Mouse (Mus musculus): Measurements from ENCODE around the gene Gm43518. TPM values are rescaled to one million over a fixed set of nuclear protein-coding genes. Genes with fewer than 3 reads are reported as not detected.

Gene Gm43518
- polyA plus RNA-seq, 1 experiment from 2014 or later: 0.56 TPM

DNA sequence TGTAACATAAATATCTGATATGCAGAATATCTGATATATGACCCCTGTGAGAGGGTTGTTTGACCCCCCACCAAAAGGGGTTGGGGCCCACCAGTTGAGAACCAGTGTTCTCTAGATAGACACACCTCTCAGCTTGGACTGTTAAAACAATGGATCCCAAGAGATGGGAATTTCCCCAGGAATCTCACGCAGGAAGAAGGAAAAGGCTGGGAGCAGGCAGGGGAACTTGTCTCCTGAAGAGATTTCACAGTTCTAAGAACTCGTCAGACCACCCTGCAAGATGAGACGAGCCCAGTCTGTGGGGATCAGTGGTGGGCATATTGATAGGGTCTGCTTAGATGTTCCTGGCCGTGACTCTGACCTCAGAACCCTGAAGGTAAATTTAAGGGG lies 52.8 kb downstream of the Gm43518 start:
- peak overlapping the region; percentile 40; the same call in 1 of the 2 replicates for H3K27ac ChIP-seq (replicated peaks)
- DNase-seq (ENCODE audit: low spot score) (no peak), ATAC-seq (ENCODE audit: low FRiP score, low TSS enrichment) (no peak)
- no peaks in the 10 kb centered on the region for H3K9me3 ChIP-seq (ENCODE audit: control insufficient read depth, low read length)
- H3K27me3 ChIP-seq (ENCODE audit: control insufficient read depth, insufficient read depth, low read length): no peaks in the 10 kb centered on the region
- 0 out of 2 replicates have a peak, but pooled peaks cover 3% of the 10 kb centered on the region for H3K4me1 ChIP-seq (replicated peaks; ENCODE audit: control insufficient read depth, insufficient read depth)
- H3K9ac ChIP-seq (ENCODE audit: low read length): no peak overlapping the region
- H3K4me2 ChIP-seq (replicated peaks; ENCODE audit: low read depth): no peak overlapping the region
- no peak overlapping the region for H3K4me3 ChIP-seq (ENCODE audit: low read depth, low read length)
- no peaks in the 10 kb centered on the region for H3K36me3 ChIP-seq (ENCODE audit: control insufficient read depth, insufficient read depth, low read length)
- TF ChIP-seq EP300 (optimal IDR thresholded peaks at IDR 0.05): no peak
- no peak for TF ChIP-seq CTCF (IDR thresholded peaks at IDR 0.05; ENCODE audit: low read depth)
- WGBS: 44% methylated on average over 4 of the region's 4 CpGs

DNA sequence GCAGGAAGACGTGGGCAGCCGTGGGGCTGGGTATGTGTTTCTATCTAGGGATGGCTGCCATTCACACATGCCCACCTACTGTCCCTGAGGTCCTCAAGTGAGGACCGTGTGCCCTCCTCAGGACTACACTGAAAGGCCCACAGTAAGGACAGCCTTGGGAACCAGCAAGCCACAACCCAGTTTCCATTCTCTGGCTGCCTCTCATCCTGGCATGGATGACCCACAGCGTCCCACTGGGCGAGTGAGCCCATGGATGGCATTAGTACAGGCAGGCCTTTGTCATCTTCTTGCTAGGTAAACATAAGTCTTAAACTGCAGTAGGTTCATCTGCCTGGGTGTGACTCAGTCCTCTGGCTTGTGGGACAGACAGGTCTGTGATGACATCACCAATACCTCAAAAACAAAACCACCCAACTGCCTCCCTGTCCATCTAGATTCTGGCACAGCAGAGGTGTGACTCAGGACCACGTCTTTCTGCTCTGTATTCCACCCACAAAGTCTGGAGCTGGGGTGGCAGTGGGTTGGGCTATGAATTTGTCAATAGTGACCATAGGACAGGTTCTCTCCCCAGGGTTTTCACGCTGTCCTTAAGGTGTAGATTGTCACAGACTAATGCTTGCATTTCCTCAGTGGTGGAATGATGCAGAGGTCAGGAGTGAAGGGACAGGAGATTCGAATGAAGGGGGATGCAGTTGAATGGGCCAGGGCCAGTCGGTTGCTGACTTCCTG lies 53.5 kb downstream of the Gm43518 start:
- DNase-seq (ENCODE audit: low spot score): no peak
- WGBS: 68% methylated on average over 9 of the region's 9 CpGs
- Histone ChIP-seq H3K4me2 (replicated peaks; ENCODE audit: low read depth) (no peak overlapping the region), H3K9ac (ENCODE audit: low read length) (no peak overlapping the region), H3K36me3 (ENCODE audit: control insufficient read depth, insufficient read depth, low read length) (no peaks in the 10 kb centered on the region), H3K27ac (replicated peaks) (peak overlapping the region; percentile 40; the same call in 1 of the 2 replicates), H3K27me3 (ENCODE audit: control insufficient read depth, insufficient read depth, low read length) (no peaks in the 10 kb centered on the region), H3K4me3 (ENCODE audit: low read depth, low read length) (no peak overlapping the region), H3K9me3 (ENCODE audit: control insufficient read depth, low read length) (no peaks in the 10 kb centered on the region), H3K4me1 (replicated peaks; ENCODE audit: control insufficient read depth, insufficient read depth) (0 out of 2 replicates have a peak, but pooled peaks cover 3% of the 10 kb centered on the region)
- TF ChIP-seq CTCF (IDR thresholded peaks at IDR 0.05; ENCODE audit: low read depth): no peak
- no peak for TF ChIP-seq EP300 (optimal IDR thresholded peaks at IDR 0.05)
- ATAC-seq (ENCODE audit: low FRiP score, low TSS enrichment): no peak

DNA sequence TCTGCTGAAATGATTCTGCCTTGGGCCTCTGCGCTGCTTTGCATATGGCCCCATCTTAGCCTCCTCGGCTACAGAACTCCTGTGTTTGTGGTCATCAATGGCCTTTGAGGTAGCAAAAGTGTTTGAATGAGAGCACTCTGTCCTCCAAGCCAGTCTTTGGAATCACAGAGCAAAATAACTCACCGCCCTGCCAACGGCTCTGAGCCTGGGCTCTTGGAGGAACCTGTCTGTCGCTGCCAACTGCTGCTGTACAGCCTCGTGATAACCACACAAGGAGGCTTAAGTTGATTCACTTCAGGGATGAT lies 54.0 kb downstream of the Gm43518 start:
- no peak overlapping the region for H3K4me2 ChIP-seq (replicated peaks; ENCODE audit: low read depth)
- peak overlapping the region; percentile 40; the same call in 1 of the 2 replicates for H3K27ac ChIP-seq (replicated peaks)
- WGBS: 57% methylated on average over 6 of the region's 6 CpGs
- no peak overlapping the region for H3K9ac ChIP-seq (ENCODE audit: low read length)
- DNase-seq (ENCODE audit: low spot score) (no peak), ATAC-seq (ENCODE audit: low FRiP score, low TSS enrichment) (no peak)
- H3K36me3 ChIP-seq (ENCODE audit: control insufficient read depth, insufficient read depth, low read length): no peaks in the 10 kb centered on the region
- H3K27me3 ChIP-seq (ENCODE audit: control insufficient read depth, insufficient read depth, low read length): no peaks in the 10 kb centered on the region
- H3K4me1 ChIP-seq (replicated peaks; ENCODE audit: control insufficient read depth, insufficient read depth): 0 out of 2 replicates have a peak, but pooled peaks cover 3% of the 10 kb centered on the region
- no peaks in the 10 kb centered on the region for H3K9me3 ChIP-seq (ENCODE audit: control insufficient read depth, low read length)
- H3K4me3 ChIP-seq (ENCODE audit: low read depth, low read length): no peak overlapping the region
- TF ChIP-seq CTCF (IDR thresholded peaks at IDR 0.05; ENCODE audit: low read depth) (no peak), EP300 (optimal IDR thresholded peaks at IDR 0.05) (no peak)

DNA sequence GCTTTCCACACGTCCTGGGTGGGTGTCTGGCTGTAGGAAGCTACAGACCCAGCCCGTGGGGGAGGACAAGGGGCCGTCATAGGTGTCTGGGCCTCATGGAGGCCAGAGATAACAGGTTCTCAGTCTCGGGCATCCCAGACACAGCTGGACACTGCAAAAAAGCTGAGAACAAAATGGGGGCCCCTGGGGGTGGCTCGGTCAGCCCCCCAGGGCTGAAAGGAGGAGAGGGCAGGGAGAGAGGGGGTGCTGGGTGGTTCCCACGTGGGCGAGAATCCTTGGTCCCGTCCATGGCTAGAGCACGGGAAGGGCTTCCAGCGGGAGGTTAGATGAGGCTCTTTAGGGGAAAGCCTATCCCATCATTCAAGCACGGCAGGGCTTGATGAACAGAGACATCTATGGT lies 55.6 kb downstream of the Gm43518 start:
- H3K27me3 ChIP-seq (ENCODE audit: control insufficient read depth, insufficient read depth, low read length): no peaks in the 10 kb centered on the region
- no peak for DNase-seq (ENCODE audit: low spot score)
- no peak overlapping the region for H3K27ac ChIP-seq (replicated peaks)
- no peaks in the 10 kb centered on the region for H3K36me3 ChIP-seq (ENCODE audit: control insufficient read depth, insufficient read depth, low read length)
- ATAC-seq (ENCODE audit: low FRiP score, low TSS enrichment): no peak
- H3K4me3 ChIP-seq (ENCODE audit: low read depth, low read length): no peak overlapping the region
- no peaks in the 10 kb centered on the region for H3K9me3 ChIP-seq (ENCODE audit: control insufficient read depth, low read length)
- 0 out of 2 replicates have a peak, but pooled peaks cover 2% of the 10 kb centered on the region for H3K4me1 ChIP-seq (replicated peaks; ENCODE audit: control insufficient read depth, insufficient read depth)
- H3K4me2 ChIP-seq (replicated peaks; ENCODE audit: low read depth): no peak overlapping the region
- TF ChIP-seq EP300 (optimal IDR thresholded peaks at IDR 0.05) (no peak), CTCF (IDR thresholded peaks at IDR 0.05; ENCODE audit: low read depth) (no peak)
- no peak overlapping the region for H3K9ac ChIP-seq (ENCODE audit: low read length)
- WGBS: 65% methylated on average over 11 of the region's 11 CpGs

DNA sequence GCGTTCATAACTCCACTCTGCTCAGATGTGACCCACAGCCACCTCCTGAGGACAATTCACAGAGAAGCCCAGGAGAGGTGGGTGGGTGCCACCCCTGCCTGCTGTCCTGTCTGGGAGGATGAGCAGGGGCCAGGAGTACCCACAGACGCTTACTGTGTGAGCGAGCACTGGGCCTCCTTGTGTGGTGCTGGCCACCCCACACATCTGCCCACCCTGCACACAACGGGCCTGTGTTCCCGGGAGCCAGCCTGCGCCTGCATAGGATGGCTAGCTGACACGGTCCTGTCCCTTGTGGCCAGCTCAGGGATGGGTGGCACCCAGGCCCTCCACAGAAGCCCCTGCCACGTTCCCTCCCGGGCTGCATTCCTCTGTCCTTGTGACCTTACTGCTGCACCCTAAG lies 58.2 kb downstream of the Gm43518 start:
- 0 out of 2 replicates have a peak, but pooled peaks cover 2% of the 10 kb centered on the region for H3K4me1 ChIP-seq (replicated peaks; ENCODE audit: control insufficient read depth, insufficient read depth)
- H3K4me3 ChIP-seq (ENCODE audit: low read depth, low read length): no peak overlapping the region
- no peaks in the 10 kb centered on the region for H3K9me3 ChIP-seq (ENCODE audit: control insufficient read depth, low read length)
- no peak overlapping the region for H3K27ac ChIP-seq (replicated peaks)
- H3K9ac ChIP-seq (ENCODE audit: low read length): no peak overlapping the region
- TF ChIP-seq CTCF (IDR thresholded peaks at IDR 0.05; ENCODE audit: low read depth) (no peak), EP300 (optimal IDR thresholded peaks at IDR 0.05) (no peak)
- ATAC-seq (ENCODE audit: low FRiP score, low TSS enrichment): no peak
- DNase-seq (ENCODE audit: low spot score): no peak
- no peaks in the 10 kb centered on the region for H3K36me3 ChIP-seq (ENCODE audit: control insufficient read depth, insufficient read depth, low read length)
- H3K4me2 ChIP-seq (replicated peaks; ENCODE audit: low read depth): no peak overlapping the region
- WGBS: 77% methylated on average over 9 of the region's 9 CpGs
- no peaks in the 10 kb centered on the region for H3K27me3 ChIP-seq (ENCODE audit: control insufficient read depth, insufficient read depth, low read length)

DNA sequence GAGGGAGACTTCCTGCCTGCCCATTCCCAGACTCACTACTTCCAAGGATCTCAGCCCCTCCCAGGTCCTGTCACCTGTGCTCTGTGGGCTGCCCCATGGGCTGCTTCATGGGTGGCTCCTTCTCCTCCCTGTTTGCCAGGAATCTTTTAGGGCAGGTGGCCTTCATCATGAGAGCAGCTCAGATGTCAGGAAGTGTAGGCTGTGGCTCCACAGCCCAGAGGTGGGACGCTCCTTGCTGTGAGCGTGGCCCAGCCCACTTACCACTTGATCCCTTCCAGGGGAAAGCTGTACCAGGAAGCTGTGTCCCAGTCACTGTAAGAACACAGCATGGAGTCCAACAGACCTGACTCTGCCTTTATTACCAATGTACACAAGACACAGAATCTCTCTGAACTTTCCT lies 59.7 kb downstream of the Gm43518 start:
- DNase-seq (ENCODE audit: low spot score): peak; percentile 71
- TF ChIP-seq EP300 (optimal IDR thresholded peaks at IDR 0.05) (no peak), CTCF (IDR thresholded peaks at IDR 0.05; ENCODE audit: low read depth) (no peak)

More for the DNA sequence above, 59.7 kb downstream of the Gm43518 start:
- H3K9ac ChIP-seq (ENCODE audit: low read length): no peak overlapping the region; the same call in 1 of the 2 replicates
- H3K9me3 ChIP-seq (ENCODE audit: control insufficient read depth, low read length): no peaks in the 10 kb centered on the region
- peak; percentile 66 for ATAC-seq (ENCODE audit: low FRiP score, low TSS enrichment)
- H3K4me1 ChIP-seq (replicated peaks; ENCODE audit: control insufficient read depth, insufficient read depth): 0 out of 2 replicates have a peak, but pooled peaks cover 2% of the 10 kb centered on the region
- no peaks in the 10 kb centered on the region for H3K36me3 ChIP-seq (ENCODE audit: control insufficient read depth, insufficient read depth, low read length)
- WGBS: 35% methylated on average over 2 of the region's 2 CpGs
- H3K4me2 ChIP-seq (replicated peaks; ENCODE audit: low read depth): no peak overlapping the region
- no peaks in the 10 kb centered on the region for H3K27me3 ChIP-seq (ENCODE audit: control insufficient read depth, insufficient read depth, low read length)
- H3K4me3 ChIP-seq (ENCODE audit: low read depth, low read length): no peak overlapping the region
- peak overlapping the region; percentile 78 for H3K27ac ChIP-seq (replicated peaks)

Measured in stomach, postnatal 0 days (tissue).